Comparison of ENCODE assay signal across 7 mouse cellular contexts in genomic region chr2:33665363-33666058, GRCm38 (mm10). TPM values are rescaled to one million over a fixed set of nuclear protein-coding genes. Genes with fewer than 3 reads are reported as not detected.
A peak's percentile ranks its signal among the peaks of the same experiment; 100 is the strongest.
DNase-seq lines count a peak whose midpoint lies in the region; ATAC-seq lines count a peak whose summit lies in the region.

No protein-coding gene starts in this region.

- no peaks in the 10 kb centered on the region for H3K9me3 ChIP-seq in heart, embryonic 15.5 days (replicated peaks)
- no peaks in the 10 kb centered on the region for H3K9me3 ChIP-seq in limb, embryonic 12.5 days
- no peaks in the 10 kb centered on the region for H3K9me3 ChIP-seq in stomach, embryonic 14.5 days (ENCODE audit: control insufficient read depth, low read depth, low read length)

- peaks cover 14% of the 10 kb centered on the region for H3K4me1 ChIP-seq in heart, embryonic 15.5 days (replicated peaks)
- peaks cover 30% of the 10 kb centered on the region for H3K4me1 ChIP-seq in limb, embryonic 12.5 days (replicated peaks)
- peaks cover 19% of the 10 kb centered on the region for H3K4me1 ChIP-seq in stomach, embryonic 14.5 days (ENCODE audit: control insufficient read depth, insufficient read depth, low read length)

- 14% methylated on average over 13 of the region's 13 CpGs for WGBS in heart, embryonic 15.5 days
- 32% methylated on average over 13 of the region's 13 CpGs for WGBS in limb, embryonic 12.5 days
- WGBS in stomach, embryonic 14.5 days = 17% methylated on average over 13 of the region's 13 CpGs

- 0 out of 2 replicates have a peak, but pooled peaks cover 8% of the 10 kb centered on the region for H3K27me3 ChIP-seq in heart, embryonic 15.5 days
- peaks cover 5% of the 10 kb centered on the region; the same call in 1 of the 2 replicates for H3K27me3 ChIP-seq in limb, embryonic 12.5 days
- H3K27me3 ChIP-seq in stomach, embryonic 14.5 days (ENCODE audit: control insufficient read depth, insufficient read depth, low read length) = no peaks in the 10 kb centered on the region

- ATAC-seq in heart, embryonic 15.5 days (replicated peaks; ENCODE audit: insufficient number of reproducible peaks, insufficient read depth, low FRiP score, low read depth) = peak; percentile 76
- ATAC-seq in limb, embryonic 12.5 days (ENCODE audit: insufficient number of reproducible peaks, insufficient read depth, low FRiP score, low TSS enrichment, low read depth) = peak; percentile 74; the same call in 1 of the 2 replicates
- ATAC-seq in stomach, embryonic 14.5 days (ENCODE audit: insufficient number of reproducible peaks, insufficient read depth, low FRiP score, low read depth) = peak; percentile 85

- H3K9ac ChIP-seq in heart, embryonic 15.5 days = no peak overlapping the region
- peak overlapping the region; percentile 0; the same call in 1 of the 2 replicates for H3K9ac ChIP-seq in limb, embryonic 12.5 days (replicated peaks)
- no peak overlapping the region for H3K9ac ChIP-seq in stomach, embryonic 14.5 days (replicated peaks; ENCODE audit: low read depth, low read length)

- H3K4me3 ChIP-seq in heart, embryonic 15.5 days = no peak overlapping the region
- no peak overlapping the region for H3K4me3 ChIP-seq in limb, embryonic 12.5 days (replicated peaks)
- no peak overlapping the region for H3K4me3 ChIP-seq in stomach, embryonic 14.5 days (ENCODE audit: low read depth, low read length)

- peak; percentile 50 to 56 for DNase-seq in right cerebral cortex, postnatal 10 days (ENCODE audit: low spot score in 2 of 2)
- DNase-seq in right cerebral cortex, postnatal 4 days = no peak
- no peak for DNase-seq in spleen, postnatal 14 days (ENCODE audit: low spot score in 2 of 2)
- no peak for DNase-seq in urinary bladder, postnatal 36 days (ENCODE audit: low spot score in 2 of 2)

- 0 out of 2 replicates have a peak overlapping the region, but pooled peaks have one; percentile 19 for H3K4me2 ChIP-seq in heart, embryonic 15.5 days
- H3K4me2 ChIP-seq in limb, embryonic 12.5 days = no peak overlapping the region
- H3K4me2 ChIP-seq in stomach, embryonic 14.5 days (replicated peaks; ENCODE audit: low read depth, low read length) = no peak overlapping the region; the same call in 1 of the 2 replicates

- H3K27ac ChIP-seq in heart, embryonic 15.5 days = no peak overlapping the region
- 0 out of 2 replicates have a peak overlapping the region, but pooled peaks have one; percentile 41 for H3K27ac ChIP-seq in limb, embryonic 12.5 days
- H3K27ac ChIP-seq in stomach, embryonic 14.5 days (ENCODE audit: low read length) = no peak overlapping the region

- no peaks in the 10 kb centered on the region for H3K36me3 ChIP-seq in heart, embryonic 15.5 days
- H3K36me3 ChIP-seq in limb, embryonic 12.5 days = no peaks in the 10 kb centered on the region
- H3K36me3 ChIP-seq in stomach, embryonic 14.5 days (ENCODE audit: control insufficient read depth, insufficient read depth, low read length) = no peaks in the 10 kb centered on the region

RNA-seq across cellular contexts. Expression of gene Lmx1b, which starts 25.2 kb away (rescaled TPM):
- polyA plus RNA-seq in heart, embryonic 15.5 days (2015; fragmentation: Nextera tagmentation; extraction: Ambion mirVana) = not detected in 2 replicates
- polyA plus RNA-seq in limb, embryonic 12.5 days (2016; fragmentation: Nextera tagmentation; extraction: Ambion mirVana) = 8.6 and 9.9 TPM in 2 replicates
- not detected in 2 replicates for polyA plus RNA-seq in stomach, embryonic 14.5 days (2014; fragmentation: Nextera tagmentation; extraction: Ambion mirVana)

Comparison
In these comparisons a context has a peak if more than half of its experiments do, and no peak if none do; other contexts are left out.
1. DNase-seq: peak in right cerebral cortex, postnatal 10 days (2 of 2); none in right cerebral cortex, postnatal 4 days (single experiment), spleen, postnatal 14 days (0 of 2) and urinary bladder, postnatal 36 days (0 of 2).
2. Peak in every context shown above with its lines, with median percentiles within 50 percentile points of each other: ATAC-seq.